Mouse (Mus musculus) cerebellum, postnatal 36 days (tissue): ENCODE results near the gene Tmem164.

Experiments used
- DNase-seq, 2 experiments: peaks; one replicate each; pipeline ENCODE4 v3.0.0; 2021 to 2022; ENCODE audit warnings: mixed read lengths in 2 of 2

Tmem164 gene

GRCm38 (mm10) chrX:142755542-142755941, 74.3 kb downstream of the Tmem164 start:
- DNase-seq: peak; percentile 18 to 37

- no peak for DNase-seq
These were observed 79.2 kb downstream of the Tmem164 start for GRCm38 (mm10) chrX:142760415-142760814.

GRCm38 (mm10) chrX:142763337-142763736, 82.1 kb downstream of the Tmem164 start:
- DNase-seq: no peak

- DNase-seq: no peak
These were observed 88.5 kb downstream of the Tmem164 start for GRCm38 (mm10) chrX:142769698-142770097.

- DNase-seq: no peak
These were observed 92.5 kb downstream of the Tmem164 start for GRCm38 (mm10) chrX:142773658-142774057.

- peak; percentile 26 to 35 for DNase-seq
These were observed 94.9 kb downstream of the Tmem164 start for GRCm38 (mm10) chrX:142776131-142776530.

GRCm38 (mm10) chrX:142778638-142779037, 97.4 kb downstream of the Tmem164 start:
- DNase-seq: no peak

GRCm38 (mm10) chrX:142786160-142787052, 105.2 kb downstream of the Tmem164 start:
- no peak for DNase-seq

- DNase-seq: no peak
These were observed 111.0 kb downstream of the Tmem164 start for GRCm38 (mm10) chrX:142792185-142792584.

- no peak for DNase-seq
These were observed 112.9 kb downstream of the Tmem164 start for GRCm38 (mm10) chrX:142794069-142794610.

GRCm38 (mm10) chrX:142804596-142804995, 123.4 kb downstream of the Tmem164 start:
- DNase-seq: peak; percentile 53 to 57

GRCm38 (mm10) chrX:142806126-142806525, 124.9 kb downstream of the Tmem164 start:
- DNase-seq: peak in 1 of 2 experiments; percentile 18

- peak; percentile 35 to 38 for DNase-seq
These were observed 125.4 kb downstream of the Tmem164 start for GRCm38 (mm10) chrX:142806620-142807061.

GRCm38 (mm10) chrX:142808411-142808810, 127.2 kb downstream of the Tmem164 start:
- peak; percentile 48 to 70 for DNase-seq

- peak; percentile 46 to 51 for DNase-seq
These were observed 131.9 kb downstream of the Tmem164 start for GRCm38 (mm10) chrX:142813146-142813545.

GRCm38 (mm10) chrX:142818057-142818682, 137.0 kb downstream of the Tmem164 start:
- DNase-seq: peak; percentile 44 to 62

- DNase-seq: no peak
These were observed 140.0 kb downstream of the Tmem164 start for GRCm38 (mm10) chrX:142821239-142821638.

GRCm38 (mm10) chrX:142821846-142822245, 140.6 kb downstream of the Tmem164 start:
- DNase-seq: peak in 1 of 2 experiments; percentile 27

- DNase-seq: no peak
These were observed 144.1 kb downstream of the Tmem164 start for GRCm38 (mm10) chrX:142825309-142825708.

- no peak for DNase-seq
These were observed 146.4 kb downstream of the Tmem164 start for GRCm38 (mm10) chrX:142827644-142828043.

- DNase-seq: no peak
These were observed 147.1 kb downstream of the Tmem164 start for GRCm38 (mm10) chrX:142828184-142828908.

GRCm38 (mm10) chrX:142829267-142829666, 148.1 kb downstream of the Tmem164 start:
- no peak for DNase-seq
